Mouse (Mus musculus) liver, embryonic 14.5 days (tissue): ENCODE data around the gene Ak1. TPM values are rescaled to one million over a fixed set of nuclear protein-coding genes. Genes with fewer than 3 reads are reported as not detected.

ENCODE experiments used
- ATAC-seq: fragments of 200-750 bp; cut with Nextera tagmentation; 2 replicates; pipeline ENCODE4 v1.8.0; 2017; ENCODE audit warnings: moderate number of reproducible peaks, mild to moderate bottlenecking, moderate library complexity; ENCODE audit not compliant: insufficient read depth
- DNase-seq, 3 experiments: peaks; one replicate each; pipeline ENCODE4 v3.0.0-alpha.2; 2012 to 2013; ENCODE audit warnings: low read depth in 3 of 3, low spot score in 3 of 3
- H3K27ac ChIP-seq: fragments of 300-500 bp; sonication (generic); 2 replicates; pipeline ENCODE4 v1.5.1; 2014; ENCODE audit warnings: moderate library complexity, mild to moderate bottlenecking, control low read depth, inconsistent platforms
- H3K27me3 ChIP-seq: fragments of 300-500 bp; sonication (generic); 2 replicates; pipeline ENCODE4 v1.6.1; 2014; ENCODE audit warnings: mild to moderate bottlenecking, low read length, moderate library complexity; ENCODE audit not compliant: control insufficient read depth, insufficient read depth
- H3K36me3 ChIP-seq: fragments of 300-500 bp; sonication (generic); replicated peaks from 2 replicates; pipeline ENCODE4 v1.6.1; 2014; ENCODE audit warnings: low read depth; ENCODE audit not compliant: control insufficient read depth, insufficient read depth
- H3K4me1 ChIP-seq, 2 experiments: fragments of 200-500 bp in 1 of 2; fragments of 300-500 bp in 1 of 2; sonication (generic) in 1 of 2; replicated peaks; 2 replicates each; pipeline ENCODE4 v1.6.1; 2012 to 2014; ENCODE audit warnings: antibody characterized with exemption in 1 of 2, inconsistent platforms in 1 of 2, low read length in 1 of 2; ENCODE audit not compliant: control insufficient read depth in 2 of 2, insufficient read depth in 2 of 2
- H3K4me2 ChIP-seq: fragments of 300-500 bp; sonication (generic); 2 replicates; pipeline ENCODE4 v1.6.1; 2014; ENCODE audit warnings: low read depth, mild to moderate bottlenecking, control low read depth, moderate library complexity
- H3K4me3 ChIP-seq, 2 experiments: fragments of 200-500 bp in 1 of 2; fragments of 300-500 bp in 1 of 2; sonication (generic) in 1 of 2; 2 replicates each; pipeline ENCODE4 v1.5.1; 2012 to 2014; ENCODE audit warnings: low read depth in 2 of 2, low read length in 2 of 2, mild to moderate bottlenecking in 2 of 2, control low read depth in 1 of 2, inconsistent platforms in 1 of 2, moderate library complexity in 1 of 2; ENCODE audit not compliant: insufficient read depth in 1 of 2
- H3K9ac ChIP-seq: fragments of 300-500 bp; sonication (generic); replicated peaks from 2 replicates; pipeline ENCODE4 v1.6.1; 2014; ENCODE audit warnings: mild to moderate bottlenecking, control low read depth, moderate library complexity
- H3K9me3 ChIP-seq: fragments of 300-500 bp; sonication (generic); 2 replicates; pipeline ENCODE4 v1.6.1; 2016; ENCODE audit warnings: low read length, mixed read lengths; ENCODE audit not compliant: control insufficient read depth
- CTCF ChIP-seq: IDR thresholded peaks from 2 replicates; pipeline ENCODE4 v1.5.1; 2016; ENCODE audit warnings: antibody characterized with exemption, low read depth, control low read depth
- EP300 ChIP-seq: IDR thresholded peaks from 2 replicates; pipeline ENCODE4 v1.6.1; 2016; ENCODE audit warnings: antibody characterized with exemption, low read depth
- WGBS: fragments of 180-500 bp; shearing (Covaris S2); extraction: QIAGEN DNeasy Blood & Tissue Kit; methylation state at CpG from one replicate; pipeline ENCODE4 v1.1.7; 2014; ENCODE audit not compliant: insufficient replicate concordance; 5-methylcytosine and 5-hydroxymethylcytosine counted together
- polyA plus RNA-seq, 2 experiments: library from polyadenylated mRNA; depleted of rRNA in 1 of 2; stranded (reverse) in 1 of 2; unstranded in 1 of 2; fragments of >200 nt; fragmentation: Nextera tagmentation in 1 of 2; extraction: Ambion mirVana in 1 of 2; gene quantifications; 2 replicates each; pipeline versions ENCODE4 v1.2.1 to v1.2.3; 2012 to 2014

The Ak1 gene
- polyA plus RNA-seq, 2 experiments: 0.37 to 0.44 TPM

- no peaks in the 10 kb centered on the region for H3K9me3 ChIP-seq
- no peak for DNase-seq
- H3K9ac ChIP-seq: no peak overlapping the region
- TF ChIP-seq EP300 (no peak), CTCF (no peak)
- H3K27me3 ChIP-seq: no peaks in the 10 kb centered on the region
- no peak overlapping the region for H3K27ac ChIP-seq
- peaks cover 0 to 16% of the 10 kb centered on the region in 2 experiments; a peak in 2 of 4 replicates for H3K4me1 ChIP-seq
- H3K36me3 ChIP-seq: no peaks in the 10 kb centered on the region
- no peak overlapping the region for H3K4me2 ChIP-seq
- no peak overlapping the region for H3K4me3 ChIP-seq
- WGBS: 65% methylated on average over 6 of the region's 6 CpGs
- ATAC-seq: no peak
Observed at GRCm38 (mm10) chr2:32591249-32591648, 30.3 kb upstream of the Ak1 start.

GRCm38 (mm10) chr2:32596725-32597124, 24.8 kb upstream of the Ak1 start:
- Histone ChIP-seq H3K4me3 (no peak overlapping the region), H3K27ac (no peak overlapping the region), H3K36me3 (no peaks in the 10 kb centered on the region), H3K9ac (no peak overlapping the region), H3K4me1 (peaks cover 0 to 4% of the 10 kb centered on the region in 2 experiments; a peak in 3 of 4 replicates), H3K27me3 (no peaks in the 10 kb centered on the region), H3K4me2 (no peak overlapping the region), H3K9me3 (no peaks in the 10 kb centered on the region)
- 87% methylated on average over 13 of the region's 13 CpGs for WGBS
- ATAC-seq (no peak), DNase-seq (no peak)
- TF ChIP-seq CTCF (no peak), EP300 (no peak)

GRCm38 (mm10) chr2:32597248-32597647, 24.3 kb upstream of the Ak1 start:
- Histone ChIP-seq H3K4me2 (no peak overlapping the region), H3K36me3 (no peaks in the 10 kb centered on the region), H3K4me1 (peaks cover 3 to 9% of the 10 kb centered on the region in 2 experiments), H3K27ac (no peak overlapping the region), H3K9ac (no peak overlapping the region), H3K9me3 (no peaks in the 10 kb centered on the region), H3K4me3 (no peak overlapping the region), H3K27me3 (no peaks in the 10 kb centered on the region)
- ATAC-seq: no peak
- TF ChIP-seq CTCF (no peak), EP300 (no peak)
- DNase-seq: no peak
- 75% methylated on average over 5 of the region's 5 CpGs for WGBS

GRCm38 (mm10) chr2:32597699-32598098, 23.9 kb upstream of the Ak1 start:
- Histone ChIP-seq H3K36me3 (no peaks in the 10 kb centered on the region), H3K4me1 (peaks cover 8 to 13% of the 10 kb centered on the region in 2 experiments), H3K4me2 (no peak overlapping the region), H3K9me3 (no peaks in the 10 kb centered on the region), H3K9ac (no peak overlapping the region), H3K27me3 (no peaks in the 10 kb centered on the region), H3K27ac (no peak overlapping the region), H3K4me3 (no peak overlapping the region)
- TF ChIP-seq CTCF (no peak), EP300 (no peak)
- no peak for ATAC-seq
- no peak for DNase-seq
- 74% methylated on average over 5 of the region's 5 CpGs for WGBS

- 74% methylated on average over 8 of the region's 8 CpGs for WGBS
- H3K4me1 ChIP-seq: peaks cover 8 to 13% of the 10 kb centered on the region in 2 experiments
- no peaks in the 10 kb centered on the region for H3K9me3 ChIP-seq
- DNase-seq (no peak), ATAC-seq (no peak)
- H3K36me3 ChIP-seq: no peaks in the 10 kb centered on the region
- no peak for TF ChIP-seq CTCF
- no peak for TF ChIP-seq EP300
- H3K27me3 ChIP-seq: no peaks in the 10 kb centered on the region
- no peak overlapping the region for H3K9ac ChIP-seq
- no peak overlapping the region for H3K27ac ChIP-seq
- no peak overlapping the region for H3K4me2 ChIP-seq
- H3K4me3 ChIP-seq: no peak overlapping the region
Observed at GRCm38 (mm10) chr2:32598506-32598905, 23.1 kb upstream of the Ak1 start.
